Mouse (Mus musculus): ENCODE results near the gene Cyp2b13. TPM values are rescaled to one million over a fixed set of nuclear protein-coding genes. Genes with fewer than 3 reads are reported as not detected.

Gene Cyp2b13
- 0.15 TPM in 1 of 2 replicates, not detected in the other for polyA plus RNA-seq (2012; rRNA removed)

DNA sequence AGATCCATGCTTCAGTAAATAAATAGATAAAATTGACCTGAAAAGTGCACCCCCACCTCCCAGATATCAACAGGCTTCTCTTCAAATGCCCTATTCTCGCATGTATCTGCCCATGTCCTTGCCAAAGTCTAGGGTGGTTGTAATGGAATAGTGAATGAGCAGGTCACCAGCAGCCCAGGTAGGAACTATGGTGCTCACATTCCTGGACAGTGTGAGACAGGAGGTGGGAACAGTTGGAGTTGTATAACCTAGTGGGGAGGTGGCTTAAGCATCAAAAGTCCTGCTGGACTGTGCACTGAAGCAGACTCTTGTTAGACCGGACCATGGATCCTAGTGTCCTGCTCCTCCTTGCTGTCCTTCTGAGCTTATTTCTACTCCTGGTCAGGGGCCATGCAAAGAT lies at the start of gene Cyp2b13:
Gene Cyp2b13, plus strand, starts transcription at position 301 of the 400 bp plus-strand sequence.

Other genes with a start within 250 kb of the Cyp2b13 start
- 62.2 and 102 TPM in 2 replicates for gene Cyp2s1, start 244.6 kb upstream of the Cyp2b13 start, polyA plus RNA-seq (2012; rRNA removed)
- gene Cyp2b10, start 163.9 kb upstream of the Cyp2b13 start, polyA plus RNA-seq (2012; rRNA removed): 3.0 and 3.1 TPM in 2 replicates
- gene Cyp2b9, start 111.9 kb downstream of the Cyp2b13 start, polyA plus RNA-seq (2012; rRNA removed): 0.29 TPM in 1 of 2 replicates, not detected in the other
- gene Vmn1r184, start 198.8 kb downstream of the Cyp2b13 start, polyA plus RNA-seq (2012; rRNA removed): not detected in 2 replicates
- gene Cyp2a4, start 245.7 kb downstream of the Cyp2b13 start, polyA plus RNA-seq (2012; rRNA removed): 0.11 and 0.13 TPM in 2 replicates